Mouse (Mus musculus) gastrocnemius, adult 2 months (tissue): Measurements from ENCODE around the gene Gatad2a. TPM values are rescaled to one million over a fixed set of nuclear protein-coding genes. Genes with fewer than 3 reads are reported as not detected.

Experiments
- DNase-seq: peaks from one replicate; pipeline ENCODE4 v3.0.0; 2022
- H3K27ac ChIP-seq: fragments of 200-600 bp; 2 replicates; pipeline ENCODE4 v1.8.1; 2022; ENCODE audit warnings: mild to moderate bottlenecking
- H3K4me3 ChIP-seq: fragments of 200-600 bp; 2 replicates; pipeline ENCODE4 v1.8.1; 2022; ENCODE audit warnings: mild to moderate bottlenecking, moderate library complexity
- CTCF ChIP-seq: fragments of 200-600 bp; IDR thresholded peaks from 2 replicates; pipeline ENCODE4 v1.8.1; 2022; ENCODE audit warnings: antibody characterized with exemption, mild to moderate bottlenecking, moderate library complexity
- intact Hi-C: fragments of 180-260 bp; cut with DNase I; formaldehyde crosslinking; loops from one replicate; pipeline ENCODE4 v1.15.1; 2025
- total RNA-seq, 2 experiments: library from RNA; stranded (reverse); gene quantifications; 2 replicates each; pipeline ENCODE4 v1.2.3; 2021

Gene Gatad2a
- total RNA-seq, 2 experiments from 2014 or later: 26.5 to 32.6 TPM

- intact Hi-C loops: no loop called here
- H3K27ac ChIP-seq: no peak overlapping the region
- TF ChIP-seq CTCF: no peak
- H3K4me3 ChIP-seq: no peak overlapping the region
- no peak for DNase-seq
These were observed 17.7 kb downstream of the Gatad2a start for GRCm38 (mm10) chr8:69978456-69978855.

DNA sequence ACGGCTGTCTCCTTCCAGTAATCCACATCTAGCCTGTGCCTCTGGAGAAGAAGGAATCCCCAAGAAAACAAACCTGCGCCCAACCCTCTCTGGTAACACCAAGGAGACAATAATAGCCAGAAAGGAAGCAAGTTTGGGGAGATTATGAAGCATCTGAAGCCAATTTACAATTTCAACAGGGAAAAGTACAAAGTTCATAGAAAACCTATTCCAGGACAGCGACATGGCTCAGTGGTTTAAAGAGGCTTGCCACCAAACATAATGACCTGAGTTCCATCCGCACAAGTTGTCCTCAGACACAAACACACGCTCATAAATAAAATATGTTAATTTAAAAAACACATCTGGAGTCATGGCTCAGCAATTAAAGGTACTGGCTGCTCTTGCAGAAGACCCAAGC lies 21.4 kb downstream of the Gatad2a start:
- H3K4me3 ChIP-seq: peak overlapping the region; percentile 100
- no peak for DNase-seq
- no peak for TF ChIP-seq CTCF
- peak overlapping the region; percentile 98 for H3K27ac ChIP-seq
- intact Hi-C loops: loop anchor here (2.0 kb wide), 1 partner anchor 20 kb away; no protein-coding TSS in a partner anchor

GRCm38 (mm10) chr8:69974194-69974614 lies 22.0 kb downstream of the Gatad2a start:
- TF ChIP-seq CTCF: no peak
- peak; percentile 98 for DNase-seq
- Histone ChIP-seq H3K27ac (peak overlapping the region; percentile 98), H3K4me3 (peak overlapping the region; percentile 100)
- intact Hi-C loops: loop anchor here (2.0 kb wide), 1 partner anchor 21 kb away; no protein-coding TSS in a partner anchor

DNA sequence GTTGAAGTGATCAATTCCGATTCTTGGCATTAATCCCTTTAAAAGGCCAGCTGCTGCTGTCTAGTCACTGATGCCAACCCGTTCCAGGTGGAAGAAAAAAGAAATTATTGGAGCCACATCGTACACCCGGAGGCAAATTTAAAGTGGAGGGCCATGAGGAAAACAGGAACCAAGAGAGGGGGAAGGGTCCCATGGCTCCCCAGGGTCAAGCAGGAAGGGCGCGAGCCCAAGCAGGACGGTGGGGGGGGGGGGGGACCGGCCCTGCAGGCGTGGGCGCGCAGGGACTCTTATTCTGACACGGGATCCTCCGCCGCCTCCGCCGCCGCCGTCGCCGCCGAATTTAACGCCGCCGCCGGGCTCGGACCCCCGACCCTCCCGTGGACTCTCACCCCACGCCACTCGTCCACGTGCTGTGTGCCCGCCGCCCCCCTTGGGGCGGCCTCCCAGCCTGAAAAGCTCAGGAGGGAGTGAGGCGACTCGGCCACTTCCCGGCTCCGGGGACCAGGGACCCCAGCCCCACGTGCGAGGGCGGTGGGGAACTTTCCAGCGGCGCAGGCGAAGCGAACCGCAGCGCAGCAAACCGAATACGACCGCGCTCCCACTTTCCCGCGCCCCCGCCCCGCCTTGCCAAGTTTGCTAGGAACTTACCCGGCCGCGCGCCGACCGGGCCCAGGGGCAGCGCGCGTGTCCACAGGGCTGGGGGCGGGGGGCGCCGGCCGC lies 22.6 kb downstream of the Gatad2a start:
- no peak for TF ChIP-seq CTCF
- intact Hi-C loops: loop anchor here (2.0 kb wide), 1 partner anchor 21 kb away; no protein-coding TSS in a partner anchor
- Histone ChIP-seq H3K27ac (peak overlapping the region; percentile 98), H3K4me3 (peak overlapping the region; percentile 100)
- peak; percentile 77 for DNase-seq

DNA sequence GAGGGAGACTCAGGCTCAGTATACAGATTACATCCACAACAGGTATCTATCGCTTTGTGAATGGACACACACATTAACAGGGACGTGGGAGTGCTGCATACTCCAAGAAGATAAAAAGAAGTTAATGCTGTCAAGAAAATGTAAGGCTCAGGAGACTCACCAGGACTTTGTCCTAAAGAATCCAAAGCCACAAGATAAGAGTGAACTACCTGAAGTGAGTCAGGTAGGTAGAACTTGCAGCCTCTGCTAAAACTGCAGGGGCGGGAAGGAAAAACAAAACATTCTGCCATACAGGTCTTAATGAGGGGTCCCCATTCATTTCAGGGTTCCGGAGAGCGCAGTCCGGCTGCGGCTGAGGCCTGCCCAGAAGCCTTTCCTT lies 23.1 kb downstream of the Gatad2a start:
- intact Hi-C loops: no loop called here
- H3K27ac ChIP-seq: peak overlapping the region; percentile 98
- no peak for DNase-seq
- TF ChIP-seq CTCF: no peak
- H3K4me3 ChIP-seq: peak overlapping the region; percentile 100

DNA sequence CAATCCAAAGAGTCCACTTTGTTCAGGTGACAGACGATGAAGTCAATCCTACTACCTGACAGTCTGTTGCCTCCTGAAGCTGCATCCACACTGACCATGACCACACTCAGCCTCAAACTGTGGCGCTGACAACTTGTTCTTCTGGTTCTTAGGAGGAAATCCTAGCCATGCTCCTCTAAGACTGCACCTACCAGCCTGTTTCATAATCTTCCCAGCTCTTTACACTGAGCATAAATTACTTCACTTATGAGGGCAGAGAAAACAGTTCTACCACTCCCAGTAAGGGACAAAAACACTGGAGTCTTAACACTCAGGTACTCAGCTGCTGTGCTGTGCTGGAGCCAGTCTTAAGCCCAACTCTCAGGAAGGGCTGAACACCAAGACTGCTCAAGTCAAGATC lies 25.3 kb downstream of the Gatad2a start:
- Histone ChIP-seq H3K4me3 (peak overlapping the region; percentile 11), H3K27ac (peak overlapping the region; percentile 61)
- no peak for DNase-seq
- intact Hi-C loops: no loop called here
- no peak for TF ChIP-seq CTCF

GRCm38 (mm10) chr8:69967291-69967933 lies 28.8 kb downstream of the Gatad2a start:
- no peak for TF ChIP-seq CTCF
- Histone ChIP-seq H3K4me3 (no peak overlapping the region), H3K27ac (peak overlapping the region; percentile 20; the same call in 1 of the 2 replicates)
- intact Hi-C loops: no loop called here
- DNase-seq: no peak

DNA sequence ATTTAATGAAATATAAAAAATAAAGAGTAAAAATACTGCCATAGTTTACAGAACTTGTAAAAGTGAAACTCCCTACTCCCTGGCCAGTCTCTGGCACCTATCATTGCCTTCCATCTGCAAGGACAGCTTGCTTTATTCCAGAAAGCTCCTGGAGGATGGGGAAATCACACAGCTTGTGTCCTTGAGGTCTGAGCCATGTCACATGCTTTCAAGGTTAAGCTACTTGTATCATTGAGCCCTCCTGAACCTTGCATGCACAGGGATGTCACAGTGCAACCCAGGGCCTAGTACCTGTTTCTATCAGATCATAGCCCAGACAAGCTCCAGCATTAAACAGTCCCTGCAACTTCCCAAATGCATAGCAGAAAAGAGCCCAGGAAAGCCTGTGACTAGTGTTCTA lies 36.9 kb downstream of the Gatad2a start:
- TF ChIP-seq CTCF: no peak
- Histone ChIP-seq H3K4me3 (no peak overlapping the region), H3K27ac (peak overlapping the region; percentile 54; the same call in 1 of the 2 replicates)
- no peak for DNase-seq
- intact Hi-C loops: no loop called here

DNA sequence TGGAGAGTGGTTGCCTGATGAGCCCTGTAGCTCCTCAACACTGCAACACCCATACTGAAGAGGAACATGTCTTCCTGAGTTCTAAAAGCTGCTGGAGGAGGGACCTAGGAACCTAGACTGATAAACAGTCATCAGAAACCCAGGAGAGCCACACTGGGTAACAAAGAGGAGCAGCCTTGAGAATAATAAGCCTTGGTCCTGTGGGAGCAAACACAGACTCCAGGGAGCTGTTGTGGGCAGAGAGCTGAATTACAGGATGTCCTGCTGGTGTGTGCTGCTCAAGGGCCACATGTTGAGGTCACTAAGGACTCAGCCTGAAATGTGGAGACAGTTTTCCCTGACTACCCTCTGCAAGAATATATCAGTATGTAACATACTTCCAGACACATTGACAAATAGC lies 38.3 kb downstream of the Gatad2a start:
- peak overlapping the region; percentile 15 for H3K4me3 ChIP-seq
- intact Hi-C loops: no loop called here
- no peak for DNase-seq
- TF ChIP-seq CTCF: no peak
- H3K27ac ChIP-seq: peak overlapping the region; percentile 76

DNA sequence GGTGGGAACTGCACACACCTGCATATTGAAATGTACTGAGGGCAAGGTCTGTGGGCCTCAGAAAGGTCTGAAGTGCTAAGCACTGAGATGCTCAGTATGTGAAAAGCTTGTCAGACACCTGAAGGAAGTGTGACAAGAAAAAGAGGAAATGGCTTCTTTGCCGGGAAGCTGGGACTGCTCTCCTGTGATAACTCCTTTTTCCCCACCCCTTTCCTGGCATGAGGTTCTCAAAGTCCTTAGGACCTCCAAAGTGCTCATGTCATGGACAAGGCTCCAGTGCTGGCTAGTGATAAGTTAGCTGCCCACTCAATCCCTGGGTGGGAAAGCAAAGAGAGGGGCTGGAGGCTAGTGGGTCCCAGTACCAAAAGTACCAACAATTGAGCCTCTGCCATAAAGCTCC lies 38.8 kb downstream of the Gatad2a start:
- no peak for TF ChIP-seq CTCF
- no peak for DNase-seq
- intact Hi-C loops: no loop called here
- Histone ChIP-seq H3K27ac (peak overlapping the region; percentile 76), H3K4me3 (peak overlapping the region; percentile 15)

DNA sequence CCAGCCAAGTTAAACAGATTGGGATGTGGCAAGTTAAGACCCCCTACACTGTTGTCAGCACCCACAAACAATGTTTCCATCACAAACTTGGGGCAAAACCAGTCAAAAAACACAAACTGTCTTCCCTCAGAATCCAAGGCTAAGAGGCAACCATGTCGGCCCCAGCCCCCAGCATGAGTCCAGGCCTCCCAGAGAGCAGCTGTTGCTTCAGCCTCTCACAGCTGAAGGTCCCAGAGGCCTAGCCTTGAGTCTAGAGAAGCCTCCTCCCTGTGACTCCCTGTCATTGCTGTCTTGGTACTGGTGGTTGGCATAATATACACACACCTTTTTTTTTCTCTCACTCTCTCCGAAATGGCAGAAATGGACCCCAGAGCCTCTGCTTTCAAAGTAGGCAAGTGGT lies 39.5 kb downstream of the Gatad2a start:
- Histone ChIP-seq H3K27ac (peak overlapping the region; percentile 76), H3K4me3 (no peak overlapping the region; the same call in 1 of the 2 replicates)
- intact Hi-C loops: no loop called here
- TF ChIP-seq CTCF: no peak
- no peak for DNase-seq

GRCm38 (mm10) chr8:69954642-69955041 lies 41.5 kb downstream of the Gatad2a start:
- H3K27ac ChIP-seq: peak overlapping the region; percentile 69
- DNase-seq: no peak
- no peak for TF ChIP-seq CTCF
- intact Hi-C loops: no loop called here
- H3K4me3 ChIP-seq: no peak overlapping the region

GRCm38 (mm10) chr8:69954213-69954612 lies 42.0 kb downstream of the Gatad2a start:
- Histone ChIP-seq H3K4me3 (no peak overlapping the region), H3K27ac (peak overlapping the region; percentile 69)
- peak; percentile 51 for DNase-seq
- intact Hi-C loops: no loop called here
- TF ChIP-seq CTCF: no peak
